Mouse (Mus musculus) forebrain, embryonic 11.5 days (tissue): ENCODE results near the gene Osm. TPM values are rescaled to one million over a fixed set of nuclear protein-coding genes. Genes with fewer than 3 reads are reported as not detected.

ENCODE experiments used
- ATAC-seq: fragments of 200-750 bp; cut with Nextera tagmentation; replicated peaks from 2 replicates; pipeline ENCODE4 v1.8.0; 2017; ENCODE audit warnings: moderate TSS enrichment; ENCODE audit not compliant: low FRiP score
- DNase-seq: peaks from one replicate; pipeline ENCODE4 v3.0.0-alpha.2; 2017; ENCODE audit warnings: low spot score
- H3K27ac ChIP-seq: fragments of 300-500 bp; sonication (generic); 2 replicates; pipeline ENCODE4 v1.5.1; 2014; ENCODE audit warnings: low read depth, low read length
- H3K27me3 ChIP-seq: fragments of 300-500 bp; sonication (generic); 2 replicates; pipeline ENCODE4 v1.6.1; 2014; ENCODE audit warnings: mild to moderate bottlenecking, low read length, mixed read lengths; ENCODE audit not compliant: control insufficient read depth, insufficient read depth
- H3K36me3 ChIP-seq: fragments of 300-500 bp; sonication (generic); 2 replicates; pipeline ENCODE4 v1.6.1; 2014; ENCODE audit warnings: mild to moderate bottlenecking, low read length, moderate library complexity, mixed read lengths; ENCODE audit not compliant: control insufficient read depth, insufficient read depth
- H3K4me1 ChIP-seq: fragments of 300-500 bp; sonication (generic); replicated peaks from 2 replicates; pipeline ENCODE4 v1.6.1; 2014; ENCODE audit warnings: low read length, mixed read lengths; ENCODE audit not compliant: control insufficient read depth, insufficient read depth
- H3K4me2 ChIP-seq: fragments of 300-500 bp; sonication (generic); 2 replicates; pipeline ENCODE4 v1.6.1; 2014; ENCODE audit warnings: low read depth, mild to moderate bottlenecking, low read length, moderate library complexity, mixed read lengths; ENCODE audit not compliant: severe bottlenecking
- H3K4me3 ChIP-seq: fragments of 300-500 bp; sonication (generic); 2 replicates; pipeline ENCODE4 v1.5.1; 2014; ENCODE audit warnings: low read depth, low read length
- H3K9ac ChIP-seq: fragments of 300-500 bp; sonication (generic); 2 replicates; pipeline ENCODE4 v1.6.1; 2014; ENCODE audit warnings: low read length
- H3K9me3 ChIP-seq: fragments of 300-500 bp; sonication (generic); 2 replicates; pipeline ENCODE4 v1.6.1; 2016; ENCODE audit warnings: low read length, mixed read lengths; ENCODE audit not compliant: control insufficient read depth
- WGBS: fragments of 180-500 bp; shearing (Covaris S2); extraction: QIAGEN DNeasy Blood & Tissue Kit; methylation state at CpG from one replicate; pipeline ENCODE4 v1.1.7; 2014; 5-methylcytosine and 5-hydroxymethylcytosine counted together
- polyA plus RNA-seq: library from polyadenylated mRNA; unstranded; fragments of >200 nt; fragmentation: Nextera tagmentation; extraction: Ambion mirVana; gene quantifications from 2 replicates; pipeline ENCODE4 v1.2.1, GENCODE M21; 2014

Osm gene
- polyA plus RNA-seq, 1 experiment from 2014 or later = not detected

- H3K4me1 ChIP-seq = no peaks in the 10 kb centered on the region
- ATAC-seq = no peak
- no peaks in the 10 kb centered on the region for H3K9me3 ChIP-seq
- no peaks in the 10 kb centered on the region; the same call in 1 of the 2 replicates for H3K36me3 ChIP-seq
- no peak overlapping the region for H3K9ac ChIP-seq
- H3K4me2 ChIP-seq = no peak overlapping the region
- H3K27ac ChIP-seq = no peak overlapping the region
- H3K27me3 ChIP-seq = no peaks in the 10 kb centered on the region
- 74% methylated on average over 5 of the region's 5 CpGs for WGBS
- no peak overlapping the region for H3K4me3 ChIP-seq
- no peak for DNase-seq
Measured at GRCm38 (mm10) chr11:4209556-4209955, 26.7 kb upstream of the Osm start.

GRCm38 (mm10) chr11:4210786-4211185, 25.4 kb upstream of the Osm start:
- Histone ChIP-seq H3K36me3 (no peaks in the 10 kb centered on the region; the same call in 1 of the 2 replicates), H3K4me1 (no peaks in the 10 kb centered on the region), H3K4me2 (no peak overlapping the region), H3K27ac (no peak overlapping the region), H3K9ac (no peak overlapping the region), H3K27me3 (no peaks in the 10 kb centered on the region), H3K4me3 (no peak overlapping the region), H3K9me3 (no peaks in the 10 kb centered on the region)
- DNase-seq (no peak), ATAC-seq (no peak)
- WGBS = 93% methylated on average over 1 of the region's 1 CpGs

GRCm38 (mm10) chr11:4213107-4213506, 23.1 kb upstream of the Osm start:
- Histone ChIP-seq H3K9me3 (no peaks in the 10 kb centered on the region), H3K9ac (no peak overlapping the region), H3K36me3 (no peaks in the 10 kb centered on the region; the same call in 1 of the 2 replicates), H3K27ac (no peak overlapping the region), H3K4me2 (no peak overlapping the region), H3K4me1 (no peaks in the 10 kb centered on the region), H3K4me3 (no peak overlapping the region), H3K27me3 (no peaks in the 10 kb centered on the region)
- 95% methylated on average over 10 of the region's 10 CpGs for WGBS
- DNase-seq (no peak), ATAC-seq (no peak)

GRCm38 (mm10) chr11:4214572-4214971, 21.6 kb upstream of the Osm start:
- H3K9me3 ChIP-seq = no peaks in the 10 kb centered on the region
- no peak for ATAC-seq
- no peak overlapping the region for H3K4me3 ChIP-seq
- H3K4me1 ChIP-seq = peaks cover 6% of the 10 kb centered on the region; the same call in 1 of the 2 replicates
- 95% methylated on average over 14 of the region's 14 CpGs for WGBS
- no peak overlapping the region for H3K4me2 ChIP-seq
- no peak for DNase-seq
- H3K27me3 ChIP-seq = peaks cover 11% of the 10 kb centered on the region
- H3K36me3 ChIP-seq = no peaks in the 10 kb centered on the region; the same call in 1 of the 2 replicates
- no peak overlapping the region for H3K9ac ChIP-seq
- no peak overlapping the region for H3K27ac ChIP-seq

- no peak for ATAC-seq
- H3K4me3 ChIP-seq = no peak overlapping the region
- no peak overlapping the region for H3K27ac ChIP-seq
- H3K4me2 ChIP-seq = no peak overlapping the region
- H3K9me3 ChIP-seq = no peaks in the 10 kb centered on the region
- WGBS = 90% methylated on average over 10 of the region's 10 CpGs
- peaks cover 6% of the 10 kb centered on the region; the same call in 1 of the 2 replicates for H3K4me1 ChIP-seq
- H3K36me3 ChIP-seq = no peaks in the 10 kb centered on the region; the same call in 1 of the 2 replicates
- peaks cover 11% of the 10 kb centered on the region for H3K27me3 ChIP-seq
- DNase-seq = no peak
- H3K9ac ChIP-seq = no peak overlapping the region
Measured at GRCm38 (mm10) chr11:4215061-4215460, 21.2 kb upstream of the Osm start.

GRCm38 (mm10) chr11:4216248-4217000, 19.8 kb upstream of the Osm start:
- Histone ChIP-seq H3K27me3 (peaks cover 11% of the 10 kb centered on the region), H3K9me3 (no peaks in the 10 kb centered on the region), H3K4me3 (no peak overlapping the region), H3K27ac (no peak overlapping the region), H3K9ac (no peak overlapping the region), H3K36me3 (no peaks in the 10 kb centered on the region; the same call in 1 of the 2 replicates), H3K4me1 (peaks cover 6% of the 10 kb centered on the region; the same call in 1 of the 2 replicates), H3K4me2 (no peak overlapping the region)
- DNase-seq = no peak
- no peak for ATAC-seq
- WGBS = 80% methylated on average over 9 of the region's 9 CpGs

- ATAC-seq = peak; percentile 90
- H3K27me3 ChIP-seq = peaks cover 11% of the 10 kb centered on the region
- H3K9me3 ChIP-seq = no peaks in the 10 kb centered on the region
- H3K4me3 ChIP-seq = peak within 1 kb of the TSS; percentile 39
- H3K4me1 ChIP-seq = peaks cover 6% of the 10 kb centered on the region; the same call in 1 of the 2 replicates
- 2% methylated on average over 56 of the region's 56 CpGs for WGBS
- H3K36me3 ChIP-seq = no peaks in the 10 kb centered on the region; the same call in 1 of the 2 replicates
- DNase-seq = peak; percentile 90
- peak within 1 kb of the TSS; percentile 94 for H3K4me2 ChIP-seq
- H3K9ac ChIP-seq = peak within 1 kb of the TSS; percentile 45
- H3K27ac ChIP-seq = no peak within 1 kb of the TSS
Measured at GRCm38 (mm10) chr11:4217914-4218629, 18.1 kb upstream of the Osm start, which contains the start of gene Castor1. Gene Castor1, plus strand, starts transcription at chr11:4218225.

GRCm38 (mm10) chr11:4218637-4219036, 17.6 kb upstream of the Osm start:
- WGBS = 4% methylated on average over 6 of the region's 6 CpGs
- no peak overlapping the region for H3K27ac ChIP-seq
- peak overlapping the region; percentile 39 for H3K4me3 ChIP-seq
- H3K27me3 ChIP-seq = peaks cover 11% of the 10 kb centered on the region
- DNase-seq = no peak
- peak overlapping the region; percentile 45 for H3K9ac ChIP-seq
- no peaks in the 10 kb centered on the region for H3K36me3 ChIP-seq
- no peak for ATAC-seq
- no peaks in the 10 kb centered on the region for H3K9me3 ChIP-seq
- peak overlapping the region; percentile 94 for H3K4me2 ChIP-seq
- H3K4me1 ChIP-seq = peaks cover 6% of the 10 kb centered on the region; the same call in 1 of the 2 replicates
